Mouse (Mus musculus) kidney, adult 2 months (tissue): Measurements from ENCODE around the gene Nr1i3.

ENCODE experiments used
- CTCF ChIP-seq: fragments of 200-500 bp; conservative IDR thresholded peaks from 2 replicates; pipeline ENCODE4 v1.5.1; 2011; ENCODE audit warnings: low read depth, mild to moderate bottlenecking, control low read depth, low read length, moderate library complexity, mixed read lengths; ENCODE audit not compliant: insufficient read depth, insufficient read length
- POLR2A ChIP-seq: fragments of 200-500 bp; IDR thresholded peaks from one replicate; pipeline ENCODE4 v1.6.1; 2011; ENCODE audit warnings: low read depth, low read length, control low read depth

DNA sequence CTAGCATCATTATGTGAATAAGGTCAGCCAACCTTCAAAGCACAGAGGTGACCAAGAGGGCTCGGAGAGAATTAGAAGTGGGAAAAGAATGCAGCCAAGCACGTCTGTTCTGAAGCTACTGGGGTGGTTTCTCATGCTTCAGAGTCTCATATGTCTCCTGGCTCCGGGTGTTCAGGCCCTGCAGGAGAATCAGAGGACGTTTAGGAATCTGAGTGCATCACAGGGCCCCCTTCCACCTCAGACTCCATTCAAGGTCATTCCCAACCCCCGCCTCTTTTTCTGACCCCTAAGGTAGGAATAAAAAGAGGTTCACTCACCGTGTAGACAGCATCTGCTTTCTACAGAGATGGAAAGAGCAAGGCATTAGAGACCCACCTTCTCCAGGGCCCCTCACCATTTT lies 16.0 kb downstream of the Nr1i3 start:
- TF ChIP-seq CTCF, result no peak
- TF ChIP-seq POLR2A, result no peak
